In genomic region chr10:99844110-99844509, GRCm38 (mm10) we compare ENCODE assay signal across 23 mouse cellular contexts.
"Had no signal": no experiment of that assay in that cellular context is flagged by ENCODE, and none has a peak within 500 bp of the region (broad histone marks: within the 10 kb centered on the region; RNA-seq: fewer than 3 reads in every experiment).

No protein-coding gene starts in this region.

- H3K9me3 ChIP-seq: heart, embryonic 15.5 days; hindbrain, embryonic 13.5 days; hindbrain, embryonic 15.5 days; limb, embryonic 13.5 days; limb, embryonic 15.5 days; liver, embryonic 12.5 days had no signal

- H3K4me1 ChIP-seq: hindbrain, embryonic 13.5 days; hindbrain, embryonic 15.5 days; liver, embryonic 12.5 days had no signal

- H3K4me2 ChIP-seq: heart, embryonic 11.5 days; heart, embryonic 13.5 days; heart, embryonic 15.5 days; hindbrain, embryonic 13.5 days; hindbrain, embryonic 15.5 days; limb, embryonic 13.5 days; limb, embryonic 15.5 days; liver, embryonic 12.5 days had no signal

- DNase-seq: gastrocnemius, postnatal 14 days; gastrocnemius, postnatal 36 days; heart, adult 11 months; heart, adult 2 months; heart, postnatal 14 days; heart, postnatal 36 days; kidney, adult 18-20 months; kidney, adult 8-10 months; kidney, postnatal 10 days; kidney, postnatal 25 days; kidney, postnatal 4 days; layer of hippocampus, adult 9-11 months; layer of hippocampus, postnatal 36 days; left cerebral cortex, postnatal 4 days had no signal

- ATAC-seq: hindbrain, postnatal 0 days; liver, embryonic 12.5 days had no signal

- H3K4me3 ChIP-seq: heart, adult 2 months; heart, embryonic 13.5 days; heart, embryonic 15.5 days; hindbrain, embryonic 13.5 days; hindbrain, embryonic 15.5 days; limb, embryonic 13.5 days; limb, embryonic 15.5 days; liver, embryonic 12.5 days had no signal

- H3K27me3 ChIP-seq: heart, embryonic 13.5 days; heart, embryonic 15.5 days; hindbrain, embryonic 13.5 days; hindbrain, embryonic 15.5 days; limb, embryonic 13.5 days; limb, embryonic 15.5 days; liver, embryonic 12.5 days had no signal

- H3K9ac ChIP-seq: heart, embryonic 13.5 days; heart, embryonic 15.5 days; hindbrain, embryonic 13.5 days; hindbrain, embryonic 15.5 days; limb, embryonic 13.5 days; limb, embryonic 15.5 days; liver, embryonic 12.5 days had no signal

- H3K27ac ChIP-seq: heart, adult 2 months; heart, embryonic 13.5 days; heart, embryonic 15.5 days; hindbrain, embryonic 13.5 days; hindbrain, embryonic 15.5 days; hindbrain, postnatal 0 days; limb, embryonic 13.5 days; limb, embryonic 15.5 days; liver, embryonic 12.5 days had no signal

- H3K36me3 ChIP-seq: heart, embryonic 13.5 days; heart, embryonic 15.5 days; hindbrain, embryonic 13.5 days; hindbrain, embryonic 15.5 days; limb, embryonic 13.5 days; limb, embryonic 15.5 days; liver, embryonic 12.5 days had no signal
